Mouse (Mus musculus): ENCODE measurements around the gene Gm13275. TPM values are rescaled to one million over a fixed set of nuclear protein-coding genes. Genes with fewer than 3 reads are reported as not detected.

Gm13275 gene
- total RNA-seq, 1 experiment from 2014 or later, result not detected

Other genes starting within 250 kb of the Gm13275 start
- not detected in 4 replicates for gene Ifna15, start 236.2 kb upstream of the Gm13275 start, total RNA-seq (2023)
- not detected in 4 replicates for gene Ifna14, start 222.7 kb upstream of the Gm13275 start, total RNA-seq (2023)
- gene Ifna9, start 202.1 kb upstream of the Gm13275 start, total RNA-seq (2023), result not detected in 4 replicates
- not detected in 4 replicates for gene Ifna12, start 191.1 kb upstream of the Gm13275 start, total RNA-seq (2023)
- gene C87499, start 160.1 kb upstream of the Gm13275 start, total RNA-seq (2023), result not detected in 4 replicates
- gene Ifna13, start 150.0 kb upstream of the Gm13275 start, total RNA-seq (2023), result not detected in 4 replicates
- not detected in 4 replicates for gene Ifna16, start 117.6 kb upstream of the Gm13275 start, total RNA-seq (2023)
- not detected in 4 replicates for gene Ifna2, start 110.6 kb upstream of the Gm13275 start, total RNA-seq (2023)
- not detected in 4 replicates for gene Ifnab, start 103.1 kb upstream of the Gm13275 start, total RNA-seq (2023)
- gene Gm26566, start 72.7 kb upstream of the Gm13275 start, total RNA-seq (2023), result not detected in 4 replicates
- 14.4 to 16.1 TPM (median 15.0 TPM) in 4 replicates for gene Klhl9, start 72.0 kb upstream of the Gm13275 start, total RNA-seq (2023)
- gene Gm13271, start 39.6 kb upstream of the Gm13275 start, total RNA-seq (2023), result not detected in 4 replicates
- not detected in 4 replicates for gene Gm13283, start 34.4 kb upstream of the Gm13275 start, total RNA-seq (2023)
- not detected in 4 replicates for gene Gm13290, start 20.7 kb upstream of the Gm13275 start, total RNA-seq (2023)
- gene Gm13289, start 17.6 kb upstream of the Gm13275 start, total RNA-seq (2023), result not detected in 4 replicates
- gene Gm13272, start 14.6 kb upstream of the Gm13275 start, total RNA-seq (2023), result not detected in 4 replicates
- gene Ifnz, start 12.4 kb upstream of the Gm13275 start, total RNA-seq (2023), result not detected in 4 replicates
- gene Gm13276, start 8.8 kb upstream of the Gm13275 start, total RNA-seq (2023), result not detected in 4 replicates
- gene Gm13277, start 5.9 kb upstream of the Gm13275 start, total RNA-seq (2023), result not detected in 4 replicates
- gene Gm13278, start 2.9 kb upstream of the Gm13275 start, total RNA-seq (2023), result not detected in 4 replicates
- not detected in 4 replicates for gene Gm13279, start 2.9 kb downstream of the Gm13275 start, total RNA-seq (2023)
- not detected in 4 replicates for gene Gm13285, start 5.2 kb downstream of the Gm13275 start, total RNA-seq (2023)
- not detected in 4 replicates for gene Gm13287, start 8.8 kb downstream of the Gm13275 start, total RNA-seq (2023)
- not detected in 4 replicates for gene Gm13288, start 11.0 kb downstream of the Gm13275 start, total RNA-seq (2023)
- gene Ifna7, start 21.7 kb downstream of the Gm13275 start, total RNA-seq (2023), result not detected in 4 replicates
- gene Ifna11, start 25.5 kb downstream of the Gm13275 start, total RNA-seq (2023), result not detected in 4 replicates
- gene Ifna6, start 32.9 kb downstream of the Gm13275 start, total RNA-seq (2023), result not detected in 4 replicates
- gene Ifna5, start 41.0 kb downstream of the Gm13275 start, total RNA-seq (2023), result not detected in 4 replicates
- gene Ifna4, start 47.4 kb downstream of the Gm13275 start, total RNA-seq (2023), result not detected in 4 replicates
- gene Ifna1, start 55.6 kb downstream of the Gm13275 start, total RNA-seq (2023), result not detected in 4 replicates
- not detected in 4 replicates for gene Ifne, start 85.7 kb downstream of the Gm13275 start, total RNA-seq (2023)

Data from B cell, adult 62 days (primary cell).